Mouse (Mus musculus): ENCODE data around the gene Gch1. TPM values are rescaled to one million over a fixed set of nuclear protein-coding genes. Genes with fewer than 3 reads are reported as not detected.

The Gch1 gene
- 11.7 TPM for polyA plus RNA-seq (2014; fragmentation: Illumina TruSeq; extraction: RNeasy Lipid Tissue Mini Kit (QIAGEN cat#74804); ENCODE audit: low read depth, low replicate concordance)

GRCm38 (mm10) chr14:47188848-47189634, at the start of gene Gch1:
Gene Gch1, minus strand, starts transcription at chr14:47189413.

Other genes starting within 250 kb of the Gch1 start
- gene Wdhd1, start 87.4 kb upstream of the Gch1 start, polyA plus RNA-seq (2014; fragmentation: Illumina TruSeq; extraction: RNeasy Lipid Tissue Mini Kit (QIAGEN cat#74804); ENCODE audit: low read depth, low replicate concordance) = 15.2 TPM
- 70.1 TPM for gene Socs4, start 87.5 kb upstream of the Gch1 start, polyA plus RNA-seq (2014; fragmentation: Illumina TruSeq; extraction: RNeasy Lipid Tissue Mini Kit (QIAGEN cat#74804); ENCODE audit: low read depth, low replicate concordance)
- gene Mapk1ip1l, start 108.9 kb upstream of the Gch1 start, polyA plus RNA-seq (2014; fragmentation: Illumina TruSeq; extraction: RNeasy Lipid Tissue Mini Kit (QIAGEN cat#74804); ENCODE audit: low read depth, low replicate concordance) = 127 TPM
- gene Lgals3, start 178.3 kb upstream of the Gch1 start, polyA plus RNA-seq (2014; fragmentation: Illumina TruSeq; extraction: RNeasy Lipid Tissue Mini Kit (QIAGEN cat#74804); ENCODE audit: low read depth, low replicate concordance) = 638 TPM
- gene Dlgap5, start 229.0 kb upstream of the Gch1 start, polyA plus RNA-seq (2014; fragmentation: Illumina TruSeq; extraction: RNeasy Lipid Tissue Mini Kit (QIAGEN cat#74804); ENCODE audit: low read depth, low replicate concordance) = 3.0 TPM

Data from sigmoid colon, adult 10 weeks (tissue).